Mouse (Mus musculus) spleen, postnatal 10 days (tissue): ENCODE measurements around the gene Sdk1.

Experiments
- DNase-seq, 2 experiments: peaks; one replicate each; pipeline ENCODE4 v3.0.0; 2021 to 2022; ENCODE audit warnings: low spot score in 2 of 2

The Sdk1 gene

GRCm38 (mm10) chr5:142127779-142128178 is 886.5 kb downstream of the Sdk1 start:
- DNase-seq = no peak

- DNase-seq = no peak
Measured at GRCm38 (mm10) chr5:142128181-142128611, 886.9 kb downstream of the Sdk1 start.

DNA sequence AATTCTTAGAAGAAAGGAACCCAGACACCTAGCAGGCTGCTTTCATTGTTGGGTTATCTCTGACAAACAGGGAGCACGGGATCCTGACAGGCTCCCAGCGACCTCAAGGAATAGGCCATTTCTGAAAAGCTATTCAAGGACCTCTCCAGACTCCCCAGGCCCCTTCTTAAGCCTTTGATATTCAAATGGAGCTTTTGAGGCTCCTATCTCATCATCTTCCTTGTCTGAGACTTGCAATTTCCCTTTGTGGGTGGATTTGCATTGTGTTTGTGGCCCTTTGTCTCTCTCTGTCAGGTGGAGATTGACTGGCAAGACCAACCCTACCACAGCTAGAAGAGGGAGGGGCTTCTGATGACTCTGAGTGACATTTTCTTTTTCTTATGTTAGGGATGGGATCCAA is 888.7 kb downstream of the Sdk1 start:
- DNase-seq = no peak

- no peak for DNase-seq
Measured at GRCm38 (mm10) chr5:142139978-142140377, 898.7 kb downstream of the Sdk1 start.

DNA sequence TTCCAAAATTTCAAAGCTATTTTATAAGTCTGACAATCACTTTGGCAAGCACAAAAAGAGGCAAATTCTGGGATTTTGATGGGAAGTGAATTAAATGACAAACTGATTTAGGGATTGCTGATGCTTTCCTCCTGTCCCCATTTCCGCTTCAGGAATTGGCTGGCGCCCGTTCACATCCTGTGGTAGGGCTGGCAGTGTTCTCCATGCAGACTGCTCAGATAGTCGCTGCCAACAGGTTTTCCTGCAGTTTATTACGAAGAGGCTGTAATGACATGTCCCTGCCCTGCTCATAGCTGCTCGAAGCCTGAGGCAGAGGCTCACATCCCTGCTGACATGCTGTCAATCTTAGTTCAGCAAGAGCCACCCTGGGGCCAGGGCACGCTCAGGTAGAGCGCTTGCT is 908.3 kb downstream of the Sdk1 start:
- no peak for DNase-seq

DNA sequence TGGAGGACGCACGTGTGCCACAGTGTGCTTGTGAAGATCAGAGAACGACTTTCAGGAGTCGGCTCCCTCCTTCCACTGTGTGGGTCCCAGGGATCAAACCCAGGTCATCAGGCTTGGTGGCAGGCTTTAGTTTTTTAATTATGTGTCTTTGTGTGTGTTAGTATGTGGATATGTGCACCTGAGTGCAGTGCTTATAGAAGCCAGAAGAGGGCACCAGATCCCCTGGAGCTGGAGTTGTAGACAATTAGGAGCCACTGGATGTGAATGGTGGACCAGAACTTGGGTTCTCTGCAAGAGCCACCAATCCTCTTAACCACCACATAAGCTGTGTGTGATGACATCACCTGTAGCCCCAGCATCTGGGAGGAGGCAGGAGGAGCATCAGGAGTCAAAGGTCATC is 909.5 kb downstream of the Sdk1 start:
- no peak for DNase-seq

- no peak for DNase-seq
Measured at GRCm38 (mm10) chr5:142156868-142157852, 915.9 kb downstream of the Sdk1 start.

DNA sequence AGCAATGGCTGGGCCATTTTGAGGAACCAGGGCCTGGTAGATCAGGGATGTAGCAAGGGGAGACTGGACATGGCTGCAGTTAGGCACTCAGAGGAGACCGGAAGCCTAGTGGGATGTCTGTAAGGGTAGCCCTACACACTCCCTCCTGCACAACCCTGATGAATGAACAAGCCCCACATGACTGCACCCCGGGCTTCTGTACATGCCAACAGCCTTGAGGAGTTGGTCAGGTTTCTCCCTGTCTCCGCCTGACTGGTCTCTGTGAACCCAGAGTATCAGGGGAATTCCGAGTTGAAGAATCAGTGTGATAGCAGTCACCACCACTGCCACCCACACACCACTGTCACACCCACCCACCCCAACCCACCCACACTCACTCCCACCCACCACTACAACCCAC is 922.2 kb downstream of the Sdk1 start:
- no peak for DNase-seq

DNA sequence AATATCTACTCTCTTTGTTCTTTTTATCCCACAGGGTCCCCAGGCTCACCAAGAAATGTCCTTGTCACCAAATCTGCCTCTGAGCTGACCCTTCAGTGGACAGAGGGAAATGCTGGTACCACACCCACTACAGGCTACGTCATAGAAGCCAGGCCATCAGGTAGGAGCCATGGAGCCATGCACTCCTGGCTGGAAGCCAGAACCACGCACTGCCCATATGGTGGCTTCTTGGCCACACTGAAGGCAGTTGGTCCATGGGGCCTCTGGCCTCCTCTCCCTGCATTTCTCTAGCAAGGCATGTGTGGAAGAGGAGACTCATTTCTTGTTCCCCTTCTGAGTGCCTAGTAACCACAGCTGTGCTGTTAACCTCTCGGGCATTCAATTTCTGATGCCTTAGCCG is 932.3 kb downstream of the Sdk1 start:
- no peak for DNase-seq

DNA sequence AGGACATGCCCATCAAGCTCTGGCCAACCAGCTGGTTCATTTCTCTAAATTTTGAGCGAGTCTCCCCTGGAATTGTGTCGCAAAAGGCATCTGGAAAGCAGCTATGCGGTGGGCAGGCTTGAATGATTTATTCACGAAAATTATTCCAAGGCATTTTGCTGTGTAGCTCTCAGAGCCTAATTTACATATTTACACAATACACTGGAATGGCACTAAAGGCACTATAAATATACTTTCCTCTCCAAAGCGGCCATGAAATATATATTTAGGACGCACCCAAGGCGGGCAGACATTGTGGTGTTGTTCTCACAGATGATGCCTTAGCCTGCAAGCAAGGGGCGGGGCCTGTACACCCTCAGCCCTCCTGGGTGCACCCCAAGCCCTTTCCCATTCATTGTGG is 936.9 kb downstream of the Sdk1 start:
- DNase-seq = no peak

- DNase-seq = no peak
Measured at GRCm38 (mm10) chr5:142179304-142179703, 938.0 kb downstream of the Sdk1 start.

DNA sequence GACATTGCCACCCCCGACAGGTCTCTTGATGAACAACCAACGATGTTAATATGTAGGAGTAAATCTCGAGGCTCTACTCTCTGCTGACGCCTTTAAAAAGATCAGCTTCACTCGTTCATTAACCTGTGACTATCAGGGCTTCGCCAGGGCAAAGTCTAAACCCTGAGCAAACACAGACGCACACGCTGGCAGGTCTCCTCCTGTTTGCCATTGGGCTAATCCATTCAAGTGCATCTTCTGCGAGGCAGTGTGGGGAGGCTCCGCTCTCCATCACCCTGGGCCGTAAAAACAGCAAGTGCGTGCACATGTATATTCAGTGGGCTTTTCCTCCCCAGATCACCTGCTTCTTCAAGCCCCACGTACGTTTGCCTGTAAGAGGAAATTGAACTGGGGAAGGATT is 940.6 kb downstream of the Sdk1 start:
- DNase-seq = no peak

- no peak for DNase-seq
Measured at GRCm38 (mm10) chr5:142188765-142189164, 947.5 kb downstream of the Sdk1 start.

GRCm38 (mm10) chr5:142209911-142210310 is 968.6 kb downstream of the Sdk1 start:
- no peak for DNase-seq

GRCm38 (mm10) chr5:142212252-142212651 is 971.0 kb downstream of the Sdk1 start:
- DNase-seq = no peak

GRCm38 (mm10) chr5:142215981-142216380 is 974.7 kb downstream of the Sdk1 start:
- no peak for DNase-seq

GRCm38 (mm10) chr5:142220851-142221503 is 979.7 kb downstream of the Sdk1 start:
- no peak for DNase-seq

DNA sequence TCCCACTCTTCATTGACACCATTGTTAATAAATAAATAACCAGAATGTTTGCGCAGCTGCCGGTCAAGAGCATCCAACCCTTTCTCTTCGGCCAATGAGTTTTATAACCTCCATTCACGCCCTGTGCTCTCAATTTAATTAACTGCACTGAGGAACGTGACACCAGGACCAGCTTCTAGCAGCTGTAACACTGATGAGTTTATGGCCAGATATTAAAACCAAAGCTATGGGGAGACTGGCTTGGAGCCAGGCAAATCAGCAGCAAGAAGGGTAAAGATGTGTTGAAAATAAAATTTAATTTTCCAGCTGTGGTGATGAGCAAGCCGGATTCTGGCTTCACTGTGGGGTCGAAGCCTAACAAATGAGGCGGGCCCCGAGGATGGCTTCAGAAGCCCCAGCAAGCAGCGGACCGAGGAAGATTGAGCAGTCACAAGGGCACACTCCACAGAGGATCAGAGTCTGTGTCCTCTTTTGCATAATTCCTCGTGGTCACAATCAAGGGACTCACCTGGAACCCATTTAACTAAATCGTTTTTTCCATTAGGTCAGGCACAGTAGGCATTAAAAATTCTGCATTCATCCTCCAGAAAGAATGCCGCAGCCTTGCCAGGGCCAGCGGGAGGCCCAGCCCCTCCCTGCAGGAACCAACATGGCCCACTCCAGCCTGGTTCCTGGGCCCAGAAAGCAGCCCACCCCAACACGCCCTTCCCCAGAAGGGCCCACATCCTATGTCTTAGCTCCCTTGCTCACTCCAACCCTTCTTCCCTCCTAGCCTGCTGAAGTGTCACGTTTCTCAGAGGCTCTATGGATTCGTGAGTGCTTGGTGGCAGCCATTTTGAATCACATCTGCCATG is 987.9 kb downstream of the Sdk1 start:
- no peak for DNase-seq

GRCm38 (mm10) chr5:142229811-142230205 is 988.5 kb downstream of the Sdk1 start:
- DNase-seq = no peak

DNA sequence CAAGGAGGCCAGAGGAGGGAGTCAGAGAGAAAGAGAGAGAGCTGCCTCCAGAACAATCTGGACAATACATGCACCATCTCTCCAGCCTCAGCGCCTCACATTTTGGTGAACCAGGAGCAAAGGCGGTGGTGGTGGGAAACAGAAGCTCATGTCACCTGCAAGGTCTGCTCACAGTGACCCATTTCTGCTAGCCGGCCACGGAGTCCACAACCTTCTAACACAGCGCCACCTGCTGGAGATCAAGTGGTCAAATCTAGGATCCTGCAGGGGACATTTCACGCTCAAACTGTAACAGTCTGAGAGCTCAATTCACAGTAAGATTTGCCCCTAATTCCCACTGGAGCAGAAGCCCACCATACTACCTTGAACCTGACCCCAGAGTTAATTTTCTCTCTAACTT is 999.0 kb downstream of the Sdk1 start:
- no peak for DNase-seq

- no peak for DNase-seq
Measured at GRCm38 (mm10) chr5:142242597-142242996, 1001.3 kb downstream of the Sdk1 start.

DNA sequence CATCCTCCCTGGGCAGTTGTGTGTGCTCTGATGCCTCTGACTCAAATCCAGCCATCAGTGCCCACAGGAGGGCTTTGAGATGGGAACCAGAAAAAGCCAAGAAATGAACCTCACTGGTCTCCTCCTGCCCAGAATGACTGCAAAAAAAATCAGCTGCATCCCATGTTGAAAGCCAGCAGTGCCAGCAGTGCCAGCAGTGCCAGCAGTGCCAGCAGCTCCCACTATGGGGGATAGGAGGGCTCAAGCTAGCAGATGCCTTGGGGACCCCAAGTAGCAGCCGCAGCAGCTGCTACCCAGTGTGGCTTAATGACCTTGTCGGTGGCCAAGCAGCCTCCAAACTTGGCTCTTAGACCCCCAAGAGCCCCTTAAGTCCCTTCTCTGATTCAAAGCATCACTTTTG is 1001.8 kb downstream of the Sdk1 start:
- DNase-seq = no peak
